9 mouse cellular contexts compared by ENCODE assay signal in genomic region chr4:155143411-155143810, GRCm38 (mm10). TPM values are rescaled to one million over a fixed set of nuclear protein-coding genes. Genes with fewer than 3 reads are reported as not detected.
DNase-seq lines count a peak whose midpoint lies in the region; ATAC-seq and TF ChIP-seq lines count a peak whose summit lies in the region.
"Had no signal": no experiment of that assay in that cellular context is flagged by ENCODE, and none has a peak within 500 bp of the region (broad histone marks: within the 10 kb centered on the region; RNA-seq: fewer than 3 reads in every experiment).

No protein-coding gene starts in this region.

- no peaks in the 10 kb centered on the region for H3K9me3 ChIP-seq in forebrain, embryonic 12.5 days
- H3K9me3 ChIP-seq in intestine, embryonic 14.5 days (ENCODE audit: control insufficient read depth, low read length) = no peaks in the 10 kb centered on the region
- H3K9me3 ChIP-seq in neural tube, embryonic 13.5 days = no peaks in the 10 kb centered on the region

- no peak for TF ChIP-seq CTCF in left cerebral cortex, adult 2 months (IDR thresholded peaks at IDR 0.05)

- H3K27ac ChIP-seq in left cerebral cortex, adult 2 months = peak overlapping the region; percentile 70
- H3K27ac ChIP-seq in forebrain, embryonic 12.5 days = peak overlapping the region; percentile 82
- H3K27ac ChIP-seq in intestine, embryonic 14.5 days (ENCODE audit: low read depth) = peak overlapping the region; percentile 98
- H3K27ac ChIP-seq in neural tube, embryonic 13.5 days (replicated peaks) = peak overlapping the region; percentile 86
- H3K27ac ChIP-seq: liver, embryonic 14.5 days had no signal

- 48% methylated on average over 2 of the region's 2 CpGs for WGBS in forebrain, embryonic 12.5 days
- 52% methylated on average over 2 of the region's 2 CpGs for WGBS in intestine, embryonic 14.5 days
- WGBS in neural tube, embryonic 13.5 days = 49% methylated on average over 2 of the region's 2 CpGs

- peaks cover 30% of the 10 kb centered on the region for H3K4me1 ChIP-seq in forebrain, embryonic 12.5 days
- H3K4me1 ChIP-seq in intestine, embryonic 14.5 days (replicated peaks; ENCODE audit: control insufficient read depth, insufficient read depth, low read length) = peaks cover 29% of the 10 kb centered on the region
- peaks cover 44% of the 10 kb centered on the region for H3K4me1 ChIP-seq in neural tube, embryonic 13.5 days (replicated peaks)

- H3K9ac ChIP-seq in forebrain, embryonic 12.5 days = 0 out of 2 replicates have a peak overlapping the region, but pooled peaks have one; percentile 33
- H3K9ac ChIP-seq in intestine, embryonic 14.5 days (ENCODE audit: low read length) = peak overlapping the region; percentile 39; the same call in 1 of the 2 replicates
- H3K9ac ChIP-seq in neural tube, embryonic 13.5 days = peak overlapping the region; percentile 52
- H3K9ac ChIP-seq: liver, embryonic 14.5 days had no signal

- DNase-seq in left cerebral cortex, adult 2 months (ENCODE audit: extremely low spot score in 1 of 2, low spot score in 2 of 2) = no peak
- no peak for DNase-seq in left cerebral cortex, adult 18-20 months (ENCODE audit: low spot score in 2 of 2)
- DNase-seq in intestine, embryonic 14.5 days (ENCODE audit: low spot score) = no peak
- no peak for DNase-seq in adrenal gland, postnatal 36 days
- no peak for DNase-seq in urinary bladder, postnatal 36 days (ENCODE audit: low spot score in 2 of 2)
- no peak for DNase-seq in spleen, postnatal 4 days (ENCODE audit: low spot score in 2 of 2)

- H3K27me3 ChIP-seq in forebrain, embryonic 12.5 days = peaks cover 4% of the 10 kb centered on the region; the same call in 1 of the 2 replicates
- no peaks in the 10 kb centered on the region for H3K27me3 ChIP-seq in intestine, embryonic 14.5 days (replicated peaks; ENCODE audit: control insufficient read depth, insufficient read depth, low read length)
- H3K27me3 ChIP-seq in neural tube, embryonic 13.5 days = no peaks in the 10 kb centered on the region

- no peaks in the 10 kb centered on the region for H3K36me3 ChIP-seq in forebrain, embryonic 12.5 days (replicated peaks)
- no peaks in the 10 kb centered on the region for H3K36me3 ChIP-seq in intestine, embryonic 14.5 days (ENCODE audit: control insufficient read depth, insufficient read depth, low read length)
- no peaks in the 10 kb centered on the region for H3K36me3 ChIP-seq in neural tube, embryonic 13.5 days

- ATAC-seq in forebrain, embryonic 12.5 days (ENCODE audit: low FRiP score) = no peak
- ATAC-seq in intestine, embryonic 14.5 days (replicated peaks; ENCODE audit: low FRiP score, low TSS enrichment, low read depth) = no peak
- ATAC-seq in neural tube, embryonic 13.5 days (ENCODE audit: low read depth) = peak; percentile 21

- H3K4me3 ChIP-seq in left cerebral cortex, adult 2 months = no peak overlapping the region
- no peak overlapping the region for H3K4me3 ChIP-seq in forebrain, embryonic 12.5 days (replicated peaks)
- H3K4me3 ChIP-seq in intestine, embryonic 14.5 days (ENCODE audit: low read depth, low read length) = no peak overlapping the region
- H3K4me3 ChIP-seq in neural tube, embryonic 13.5 days = no peak overlapping the region

- intact Hi-C loops in left cerebral cortex, adult 2 months (cut with DNase I) = no loop called here

- H3K4me2 ChIP-seq in forebrain, embryonic 12.5 days = no peak overlapping the region
- no peak overlapping the region for H3K4me2 ChIP-seq in intestine, embryonic 14.5 days (ENCODE audit: low read length)
- H3K4me2 ChIP-seq in neural tube, embryonic 13.5 days = no peak overlapping the region

RNA-seq across cellular contexts. Expression of gene Morn1, which starts 57.0 kb away (rescaled TPM):
- total RNA-seq in left cerebral cortex, adult 2 months (2021) = 10 to 100 TPM; 10.6 to 11.2 TPM
- total RNA-seq in left cerebral cortex, adult 18-20 months (2021) = 10 to 100 TPM in 1 of 2 experiments, 1 to 10 TPM in 1; 9.0 to 10.4 TPM
- polyA plus RNA-seq in forebrain, embryonic 12.5 days (2016; fragmentation: Nextera tagmentation; extraction: Ambion mirVana) = 6.9 and 7.0 TPM in 2 replicates
- 3.8 and 5.5 TPM in 2 replicates for polyA plus RNA-seq in intestine, embryonic 14.5 days (2014; fragmentation: Nextera tagmentation; extraction: Ambion mirVana)
- polyA plus RNA-seq in neural tube, embryonic 13.5 days (2015; fragmentation: Nextera tagmentation; extraction: Ambion mirVana) = 5.6 and 5.7 TPM in 2 replicates
- 1 to 10 TPM; 7.7 to 7.9 TPM for total RNA-seq in adrenal gland, postnatal 36 days (2021)

RNA-seq across cellular contexts. Expression of gene Rer1, which starts 57.2 kb away (rescaled TPM):
- total RNA-seq in left cerebral cortex, adult 2 months (2021) = 10 to 100 TPM; 62.4 to 67.5 TPM
- total RNA-seq in left cerebral cortex, adult 18-20 months (2021) = 10 to 100 TPM; 64.6 to 64.7 TPM
- polyA plus RNA-seq in forebrain, embryonic 12.5 days (2016; fragmentation: Nextera tagmentation; extraction: Ambion mirVana) = 128 and 129 TPM in 2 replicates
- 188 and 191 TPM in 2 replicates for polyA plus RNA-seq in intestine, embryonic 14.5 days (2014; fragmentation: Nextera tagmentation; extraction: Ambion mirVana)
- polyA plus RNA-seq in neural tube, embryonic 13.5 days (2015; fragmentation: Nextera tagmentation; extraction: Ambion mirVana) = 136 and 141 TPM in 2 replicates
- 100 to 1,000 TPM; 106 to 114 TPM for total RNA-seq in adrenal gland, postnatal 36 days (2021)
